Mouse (Mus musculus) cerebral cortex, adult 2 months (tissue): ENCODE measurements around the gene Lrrc34.

ENCODE experiments used
- WGBS: fragments of 180-500 bp; shearing (Covaris S2); methylation state at CpG from one replicate; pipeline ENCODE4 v1.1.7; 2018; 5-methylcytosine and 5-hydroxymethylcytosine counted together

Gene Lrrc34

GRCm38 (mm10) chr3:30599711-30600545, 47.7 kb downstream of the Lrrc34 start, which contains the start of gene Actrt3:
Gene Actrt3 (minus strand): TSS chr3:30599939.
- 4% methylated on average over 32 of the region's 32 CpGs for WGBS

- WGBS = 93% methylated on average over 7 of the region's 7 CpGs
Observed at GRCm38 (mm10) chr3:30597271-30597670, 50.4 kb downstream of the Lrrc34 start.

- under 1% methylated on average over 62 of the region's 62 CpGs for WGBS
Observed at GRCm38 (mm10) chr3:30595111-30595832, 52.4 kb downstream of the Lrrc34 start.

DNA sequence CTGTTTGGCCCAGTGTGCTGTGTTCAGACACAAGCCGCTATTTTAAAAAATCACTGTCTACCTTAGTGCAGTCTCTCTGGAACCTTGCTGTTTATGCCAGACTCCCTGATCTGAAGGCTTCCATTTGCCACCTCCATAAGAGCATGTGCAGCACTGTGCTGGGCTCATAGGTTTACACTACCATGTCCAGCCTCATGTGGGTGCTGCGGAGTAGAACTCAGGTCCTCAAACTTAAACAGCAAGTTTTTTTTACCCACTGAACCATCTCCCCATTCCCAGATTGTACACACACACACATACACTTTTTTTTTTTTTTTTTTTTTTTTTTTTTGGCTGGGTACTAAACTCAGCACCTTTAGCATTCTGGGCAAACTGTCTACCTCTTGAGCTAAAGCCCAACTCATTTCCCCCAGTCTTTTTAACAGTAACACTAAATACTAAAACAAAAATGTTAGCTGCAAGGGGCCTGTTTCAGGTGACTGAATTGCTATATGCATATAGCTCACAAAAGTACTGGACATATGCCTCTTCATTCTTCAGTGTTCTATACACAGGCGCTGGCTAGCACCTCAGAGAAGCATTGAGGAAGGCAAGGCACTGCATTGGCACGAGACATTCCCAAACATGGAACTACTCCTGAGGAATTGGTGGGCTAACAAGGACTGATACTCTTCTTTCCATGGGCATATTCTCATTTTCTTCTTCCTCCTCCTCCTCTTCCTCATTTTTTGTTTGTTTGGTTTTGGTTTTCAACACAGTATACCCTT, 53.8 kb downstream of the Lrrc34 start:
- WGBS = 70% methylated on average over 4 of the region's 4 CpGs

DNA sequence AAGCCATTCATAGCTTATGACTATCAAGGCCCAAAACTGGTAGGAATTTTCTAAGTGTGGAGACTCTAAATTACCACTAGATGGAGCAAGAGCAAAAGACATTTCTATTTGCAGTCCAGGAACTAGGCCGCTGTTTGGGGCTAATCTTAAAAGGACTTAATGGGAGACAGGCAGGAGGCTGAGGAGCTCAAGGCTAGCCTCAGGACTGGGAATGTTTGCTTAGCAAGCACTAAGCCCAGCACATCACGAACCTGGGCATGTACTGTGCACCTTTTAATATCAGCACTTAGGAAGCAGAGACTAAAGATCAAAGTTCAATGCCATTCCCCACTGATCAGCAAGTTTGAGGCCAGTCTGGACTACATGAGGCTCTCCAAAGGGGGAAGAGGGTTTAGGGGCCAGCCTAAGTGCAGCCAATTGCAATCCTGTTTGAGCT, 55.2 kb downstream of the Lrrc34 start:
- WGBS = 3% methylated on average over 2 of the region's 2 CpGs

- 56% methylated on average over 6 of the region's 6 CpGs for WGBS
Observed at GRCm38 (mm10) chr3:30588865-30589264, 58.8 kb downstream of the Lrrc34 start.
